Mouse (Mus musculus): ENCODE results near the gene Epop.

GRCm38 (mm10) chr11:97585932-97586331 is 43.6 kb downstream of the Epop start:
- no peak for TF ChIP-seq CTCF (IDR thresholded peaks at IDR 0.05; ENCODE audit: low read depth)
- TF ChIP-seq EP300 (IDR thresholded peaks at IDR 0.05; ENCODE audit: low read depth), result 0 out of 2 replicates have a peak, but pooled peaks have one; percentile 24

Measured in heart, postnatal 0 days (tissue).